Mouse (Mus musculus): ENCODE measurements at regions not wholly inside any gene's neighbourhood (a gene's known extent, or its start where the extent isn't known, plus 50 kb on each side); places are given as distances from the start of the nearest gene placed in this dataset.

DNA sequence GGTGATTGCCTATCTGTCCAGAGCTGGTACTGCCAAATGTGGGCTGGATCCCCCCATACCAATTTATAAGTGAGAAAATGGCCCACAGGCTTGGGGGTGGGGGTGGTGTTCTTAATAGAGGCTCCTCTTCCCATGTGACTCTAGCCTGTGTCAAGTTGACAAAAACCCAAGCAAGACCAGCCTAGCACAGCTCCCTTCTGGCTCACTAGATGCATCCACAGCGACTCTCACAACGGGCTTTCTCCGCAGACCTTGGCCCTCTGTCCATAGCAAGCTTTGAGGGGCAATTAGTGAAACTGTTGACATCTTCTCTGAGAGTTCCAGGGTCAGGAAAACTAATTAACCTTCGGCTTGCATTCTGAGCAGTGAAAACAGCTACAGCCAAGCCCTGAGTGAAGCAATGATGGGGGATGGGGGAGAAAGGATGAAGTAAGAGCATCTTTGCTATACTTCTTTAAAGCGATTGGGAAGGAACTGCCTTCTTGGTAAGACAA, 281.3 kb downstream of the Cdh26 start:
- DNase-seq (ENCODE audit: low spot score in 2 of 2), result no peak

DNA sequence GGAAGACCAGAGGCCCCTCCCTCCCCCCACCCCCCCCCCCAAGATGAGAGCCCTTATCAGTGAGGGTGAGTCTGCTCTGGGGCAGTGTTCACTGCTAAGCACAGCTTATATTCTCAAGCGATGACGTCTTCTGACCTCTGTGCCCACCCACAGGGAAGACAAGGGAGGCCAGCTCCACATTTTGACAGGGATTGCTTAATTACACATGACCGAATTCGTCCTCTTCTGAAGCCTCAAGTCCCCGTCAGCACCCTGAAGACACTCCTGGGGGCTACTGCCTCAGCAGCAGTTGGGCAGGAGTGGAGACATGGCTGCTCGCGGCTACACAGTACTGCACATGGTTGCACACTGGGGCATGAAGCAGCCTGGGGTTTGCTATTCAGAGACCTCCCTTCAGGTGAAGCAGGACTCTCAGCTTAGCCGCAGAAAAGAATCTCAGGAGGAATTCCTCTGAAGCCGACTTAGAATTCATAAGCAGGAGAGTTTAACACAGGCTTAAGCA, 282.1 kb downstream of the Cdh26 start:
- DNase-seq (ENCODE audit: low spot score in 2 of 2), result no peak

DNA sequence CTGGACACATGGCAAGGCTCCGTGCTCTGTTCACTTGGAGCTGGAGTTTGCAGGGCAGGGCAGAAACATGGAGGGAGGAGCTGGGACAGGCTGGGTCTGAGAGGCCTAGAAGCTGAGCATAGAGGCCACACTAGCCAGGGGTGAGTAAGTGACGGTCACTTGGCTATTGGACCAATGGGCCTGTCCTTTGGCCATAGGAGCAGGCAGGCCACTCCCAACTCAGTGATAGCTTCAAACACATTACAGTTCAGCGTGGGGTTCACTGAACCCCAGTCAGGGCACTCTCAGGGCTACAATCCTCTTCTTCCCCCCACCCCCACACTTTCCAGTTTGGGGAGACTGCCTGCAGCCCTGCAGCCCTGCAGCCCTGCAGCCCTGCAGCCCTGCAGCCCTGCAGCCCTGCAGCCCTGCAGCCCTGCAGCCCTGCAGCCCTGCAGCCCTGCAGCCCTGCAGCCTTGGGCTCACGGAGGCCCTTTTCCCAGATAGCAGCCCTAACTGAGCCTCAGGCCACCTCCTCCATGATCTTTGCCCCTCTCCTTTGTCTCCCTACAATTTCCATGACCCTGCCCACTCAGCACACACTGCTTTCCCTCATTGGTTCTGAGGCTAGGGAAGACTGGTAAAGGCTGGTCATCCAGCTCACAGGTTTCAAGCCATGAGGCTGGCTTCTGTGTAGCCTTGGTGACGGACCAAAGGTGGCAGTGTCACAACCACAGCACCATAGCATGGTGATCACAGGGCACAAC, 285.3 kb downstream of the Cdh26 start:
- DNase-seq (ENCODE audit: low spot score in 2 of 2), result no peak

DNA sequence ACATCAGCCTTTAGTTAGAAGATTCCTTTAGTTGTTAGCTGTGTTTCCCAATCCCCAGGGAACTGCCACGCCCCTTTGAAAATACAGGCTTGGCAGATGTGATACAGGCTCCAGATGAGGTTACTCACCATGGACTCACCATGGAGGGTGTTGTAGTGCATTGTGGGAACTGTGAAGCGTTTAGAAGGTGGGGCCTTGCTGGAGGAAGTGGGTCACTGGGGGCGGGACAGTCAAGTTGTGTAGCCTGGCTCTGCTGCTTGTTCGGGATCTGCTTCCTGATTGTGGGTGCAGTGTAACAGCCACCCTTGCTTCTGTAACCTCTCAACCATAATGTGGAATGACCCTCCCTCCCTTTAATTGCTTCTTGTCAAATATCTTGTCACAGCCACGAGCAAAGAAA, 287.7 kb downstream of the Cdh26 start:
- DNase-seq (ENCODE audit: low spot score in 2 of 2), result no peak

DNA sequence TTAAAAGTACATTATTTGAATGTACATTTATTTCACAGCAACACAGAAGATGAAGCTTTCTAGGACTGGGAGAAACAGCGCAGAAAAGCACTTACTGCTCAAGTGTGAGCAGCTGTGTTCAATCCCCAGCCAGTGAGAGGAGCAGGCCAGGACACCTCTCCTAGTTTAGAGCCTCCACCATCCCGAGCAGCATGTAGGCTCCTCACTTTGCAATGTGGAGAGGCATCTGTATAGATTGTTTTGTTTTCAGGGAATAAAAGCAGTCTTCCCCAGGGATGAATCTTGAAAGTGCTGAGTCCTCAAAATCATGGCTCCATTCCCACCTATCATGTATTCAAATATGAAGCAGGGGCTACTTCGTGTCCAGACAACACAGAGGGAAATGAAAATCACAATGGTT, 293.1 kb downstream of the Cdh26 start:
- DNase-seq (ENCODE audit: low spot score in 2 of 2), result no peak

DNA sequence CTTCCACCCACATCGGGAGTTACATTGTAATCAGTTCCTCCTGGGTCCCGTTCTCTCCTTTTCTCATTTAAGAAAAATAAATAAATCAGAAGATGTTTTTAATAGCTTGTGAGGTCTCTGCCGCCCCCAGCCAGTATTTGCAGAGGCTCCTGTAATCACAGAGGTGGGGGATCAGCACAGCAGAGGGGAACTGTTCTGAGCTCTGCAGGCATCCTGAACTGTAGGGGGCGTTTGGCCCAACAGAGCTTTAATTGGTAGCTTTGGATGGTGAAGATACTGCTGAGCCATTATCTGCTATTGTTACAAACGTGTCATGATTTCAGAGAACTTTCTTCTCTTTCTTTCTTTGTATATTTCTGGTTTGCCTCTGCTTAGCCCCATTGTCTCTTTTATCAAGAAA, 293.9 kb downstream of the Cdh26 start:
- DNase-seq (ENCODE audit: low spot score in 2 of 2), result no peak

DNA sequence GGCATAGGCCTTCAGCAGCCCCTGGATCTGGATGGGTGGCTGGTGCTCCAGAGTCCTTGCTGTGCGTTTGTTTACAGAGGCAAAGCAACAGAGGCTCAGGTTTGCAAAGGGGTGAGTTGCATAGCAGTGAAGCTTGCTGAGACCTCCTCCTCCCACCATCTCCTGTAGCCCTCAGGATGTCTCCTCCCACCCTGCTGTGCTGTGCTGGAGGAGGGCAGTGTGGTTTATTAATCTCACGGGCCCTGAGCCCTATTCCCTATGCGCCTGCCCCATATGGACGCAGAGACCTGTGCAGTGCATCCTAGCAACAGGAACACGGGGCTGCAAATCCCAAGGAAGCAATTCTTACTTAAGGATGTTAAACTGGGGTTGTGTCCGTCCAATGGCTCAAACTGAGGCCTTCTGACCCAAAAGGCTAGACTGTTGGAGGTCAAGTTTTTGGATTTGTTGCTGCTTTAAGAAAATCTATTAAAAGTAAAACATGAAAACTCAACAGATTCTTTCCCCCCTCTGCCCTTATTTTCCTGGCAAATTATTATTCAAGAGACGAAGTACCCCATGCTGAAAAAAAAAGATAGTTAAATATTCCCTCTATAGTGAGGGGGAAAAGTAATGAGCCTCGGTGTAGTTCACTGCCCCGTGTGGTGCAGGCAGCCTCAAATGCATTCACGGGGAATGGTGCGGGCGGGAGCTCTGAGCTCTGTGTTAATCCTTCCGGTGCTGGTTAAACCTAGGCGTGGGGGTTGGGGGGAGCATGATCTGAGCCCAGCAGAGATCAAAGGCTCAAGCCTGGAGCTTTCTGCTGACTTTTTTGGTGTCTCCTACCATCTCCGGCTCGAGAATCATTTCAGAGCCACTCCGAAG, 297.8 kb downstream of the Cdh26 start:
- DNase-seq (ENCODE audit: low spot score in 2 of 2), result no peak

DNA sequence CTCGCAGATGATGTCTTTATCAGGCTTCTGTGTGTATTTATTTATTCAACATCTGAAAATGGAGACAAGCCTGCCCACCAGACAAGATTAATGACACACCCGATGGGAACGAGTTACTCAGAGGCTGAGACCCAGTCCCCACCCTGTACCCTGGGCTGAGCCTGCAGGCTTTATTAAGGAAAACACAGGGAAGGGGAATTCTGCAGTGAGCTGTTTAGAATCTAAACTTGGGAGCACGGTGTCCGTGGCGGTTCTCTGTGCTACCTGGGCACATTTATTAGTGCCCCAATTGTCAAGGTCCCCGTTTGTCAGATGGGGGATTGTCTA, 298.4 kb downstream of the Cdh26 start:
- DNase-seq (ENCODE audit: low spot score in 2 of 2), result no peak

DNA sequence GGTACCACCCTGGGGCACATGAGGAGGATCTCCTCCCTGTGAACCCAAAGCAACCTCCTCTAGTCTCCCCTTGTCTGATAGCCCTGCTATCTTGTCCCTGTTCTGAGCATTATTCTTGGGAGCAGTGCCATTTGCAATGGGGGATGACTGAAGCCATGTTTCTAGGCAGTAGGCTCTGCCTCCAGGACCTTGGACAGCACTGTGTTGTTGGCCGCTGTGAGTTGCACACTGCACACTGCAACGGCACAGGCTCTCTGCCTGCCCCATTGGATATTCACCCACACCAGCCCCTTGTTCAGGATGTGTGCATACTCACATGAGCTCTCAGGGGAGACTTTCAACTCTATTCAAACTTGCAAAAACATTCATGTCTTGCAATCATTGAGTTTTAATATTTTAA, 304.8 kb downstream of the Cdh26 start:
- DNase-seq (ENCODE audit: low spot score in 2 of 2), result no peak

DNA sequence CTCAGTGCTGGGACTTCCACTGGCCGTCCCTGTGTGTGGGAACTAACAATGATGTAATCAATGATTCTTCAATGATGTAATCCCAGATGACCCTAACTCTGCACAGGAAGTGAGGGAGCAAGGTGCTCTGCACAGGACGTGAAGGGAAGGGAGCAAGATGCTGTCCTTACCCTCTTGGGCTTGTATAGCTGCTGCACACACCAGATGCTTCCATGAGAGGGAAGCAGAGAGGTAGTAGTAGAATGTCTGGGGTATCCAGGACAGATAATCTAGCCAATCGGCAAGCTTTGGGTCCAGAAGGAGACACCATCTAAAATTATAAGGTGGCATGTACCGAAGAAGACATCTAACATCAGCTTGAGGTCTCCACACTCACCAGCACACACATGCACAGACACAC, 314.3 kb downstream of the Cdh26 start:
- no peak for DNase-seq (ENCODE audit: low spot score in 2 of 2)

DNA sequence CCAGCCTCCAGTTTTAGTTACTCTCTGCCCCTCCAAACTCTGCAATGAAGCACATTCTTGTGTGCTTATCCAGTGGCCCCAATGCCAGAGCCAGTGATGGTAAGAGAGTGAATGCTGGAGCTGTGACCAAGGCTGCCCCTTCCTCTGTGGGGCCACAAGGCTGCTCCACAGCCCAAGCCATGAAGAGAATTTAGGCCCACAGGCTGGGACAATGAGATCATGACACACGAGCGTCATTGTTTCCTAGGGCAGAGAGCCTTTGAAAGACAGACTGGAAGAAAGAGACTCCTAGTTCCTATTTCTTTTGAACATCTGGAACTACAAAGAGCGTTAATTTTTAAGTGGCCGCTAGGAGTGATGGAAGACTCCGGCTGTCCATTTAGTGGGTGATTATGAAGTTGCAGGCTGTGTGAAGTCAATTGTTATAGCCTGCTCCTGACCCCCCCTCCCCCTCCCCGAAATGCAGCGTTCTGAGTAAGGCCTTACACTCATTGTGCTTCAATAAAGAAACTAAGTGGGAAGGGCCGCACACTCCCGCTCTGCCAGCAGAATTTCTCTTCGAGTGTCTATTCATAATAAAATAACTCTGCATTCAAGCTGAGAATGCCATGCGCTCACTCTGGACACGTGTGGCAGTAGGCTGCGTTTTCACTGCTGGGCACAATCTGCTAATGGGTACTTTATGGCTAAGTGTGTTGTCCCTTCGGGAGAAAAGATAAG, 315.1 kb downstream of the Cdh26 start:
- no peak for DNase-seq (ENCODE audit: low spot score in 2 of 2)

DNA sequence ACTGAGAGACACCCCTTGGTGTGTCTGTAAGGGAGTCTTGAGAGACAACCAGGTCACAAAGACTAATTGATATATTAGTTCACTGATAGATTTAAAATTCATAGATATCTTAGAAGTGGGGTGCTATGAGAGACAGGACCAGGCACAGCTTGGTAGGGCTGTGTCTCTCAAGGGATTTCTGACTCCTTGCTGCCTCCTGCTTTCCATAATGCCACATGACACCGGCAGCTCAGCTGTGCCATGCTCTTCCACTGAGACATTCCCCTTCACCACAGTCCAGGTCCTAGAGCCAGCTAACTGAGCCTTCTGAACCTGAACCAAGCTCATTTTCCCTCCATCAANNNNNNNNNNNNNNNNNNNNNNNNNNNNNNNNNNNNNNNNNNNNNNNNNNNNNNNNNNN, 320.9 kb downstream of the Cdh26 start:
- DNase-seq (ENCODE audit: low spot score in 2 of 2), result no peak

DNA sequence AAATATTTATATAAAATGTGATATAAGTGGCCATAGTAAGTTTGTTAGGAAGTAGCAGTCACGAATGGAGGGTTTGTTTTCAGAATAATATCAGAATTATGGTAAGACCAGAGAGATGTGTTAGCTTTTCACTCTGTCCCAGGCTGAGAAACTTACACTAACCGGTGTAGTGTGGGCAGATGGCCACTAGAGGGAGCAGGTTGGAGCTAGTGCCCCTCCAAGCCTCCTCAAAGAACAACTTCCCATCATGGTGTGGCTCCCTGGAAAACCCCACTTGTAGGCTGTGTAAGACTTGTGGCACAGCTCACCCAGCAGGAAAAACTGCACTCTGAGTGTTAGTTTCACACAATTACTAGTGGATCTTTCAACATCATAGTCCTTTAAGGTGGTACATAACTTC, 328.0 kb downstream of the Cdh26 start:
- peak in 1 of 2 experiments; percentile 71 for DNase-seq (ENCODE audit: low spot score in 2 of 2)

DNA sequence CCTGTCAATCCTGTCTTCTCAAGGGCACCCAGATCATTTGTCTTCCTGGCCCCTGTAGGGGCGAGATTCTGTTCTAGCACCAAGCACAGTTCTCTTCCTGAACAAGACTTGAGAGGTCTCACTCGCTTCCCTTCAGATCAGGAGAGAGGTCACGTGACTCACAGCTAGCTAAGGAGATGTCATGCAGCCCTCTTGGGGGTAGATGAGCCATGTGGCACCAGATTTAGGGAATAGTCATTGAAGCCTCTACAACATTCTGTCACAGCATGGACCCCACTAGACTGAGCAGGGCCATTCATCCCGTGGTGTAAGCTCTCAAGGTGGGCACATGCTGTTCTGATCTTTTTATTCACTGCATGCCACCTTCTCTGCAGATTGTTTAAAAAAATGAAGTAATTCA, 338.2 kb downstream of the Cdh26 start:
- no peak for DNase-seq (ENCODE audit: low spot score in 2 of 2)

DNA sequence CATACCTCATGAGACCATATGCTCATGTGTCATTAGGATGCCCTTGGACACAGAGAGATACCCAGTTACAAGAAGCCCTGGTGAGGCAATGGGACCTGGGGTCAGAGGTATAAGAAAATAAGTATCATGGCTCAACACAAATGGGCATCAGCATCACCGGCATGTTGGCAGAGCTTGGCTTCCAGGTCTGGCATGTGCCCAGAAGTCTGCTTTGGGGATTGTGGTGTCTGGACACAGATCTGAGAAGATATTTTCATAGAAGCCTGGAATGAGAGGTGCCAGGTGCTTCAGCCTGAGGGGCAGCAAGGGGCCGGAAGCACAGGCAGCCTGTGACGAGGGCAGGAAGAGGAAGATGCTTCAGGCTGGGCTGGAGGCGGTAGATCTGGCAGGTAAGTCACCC, 338.7 kb downstream of the Cdh26 start:
- DNase-seq (ENCODE audit: low spot score in 2 of 2), result no peak

DNA sequence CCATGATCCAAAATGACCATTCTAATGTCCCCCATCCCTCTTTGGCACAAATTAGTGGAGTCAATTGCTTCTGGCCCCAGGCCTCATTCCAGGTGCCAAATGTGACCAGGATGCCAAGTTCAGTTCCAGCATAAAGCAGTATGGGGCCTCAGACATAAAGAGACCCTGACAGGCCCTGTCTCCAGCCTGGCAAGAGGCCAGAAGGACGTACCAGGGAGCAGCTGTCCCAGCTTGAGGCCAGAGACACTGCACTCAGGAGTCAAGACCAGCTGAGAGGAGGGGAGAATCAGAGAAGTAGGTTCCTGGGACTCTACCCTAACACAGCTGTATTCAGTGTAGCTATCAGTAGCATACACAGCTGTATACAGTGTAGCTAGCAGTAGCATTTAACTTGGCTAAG, 341.1 kb downstream of the Cdh26 start:
- peak in 1 of 2 experiments; percentile 58 for DNase-seq (ENCODE audit: low spot score in 2 of 2)

DNA sequence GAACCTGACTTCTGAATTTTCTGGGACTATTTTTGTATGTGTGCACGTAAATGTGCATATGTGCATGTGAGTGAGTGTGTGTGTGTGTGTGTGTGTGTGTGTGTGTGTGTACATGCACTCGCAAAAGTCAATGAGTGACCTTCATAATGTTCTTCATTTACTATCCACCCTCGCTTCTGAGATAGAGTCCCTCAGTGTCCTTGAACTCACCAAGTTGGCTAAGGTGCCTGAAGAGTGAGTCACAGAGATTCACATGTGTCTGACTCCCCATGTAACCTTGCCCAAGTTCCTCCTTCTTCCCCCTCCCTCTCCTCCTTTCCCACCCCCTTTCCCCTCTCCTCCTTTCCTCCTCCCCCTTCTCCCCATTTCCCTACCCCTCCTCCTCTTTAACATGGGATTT, 341.6 kb downstream of the Cdh26 start:
- DNase-seq (ENCODE audit: low spot score in 2 of 2), result no peak

DNA sequence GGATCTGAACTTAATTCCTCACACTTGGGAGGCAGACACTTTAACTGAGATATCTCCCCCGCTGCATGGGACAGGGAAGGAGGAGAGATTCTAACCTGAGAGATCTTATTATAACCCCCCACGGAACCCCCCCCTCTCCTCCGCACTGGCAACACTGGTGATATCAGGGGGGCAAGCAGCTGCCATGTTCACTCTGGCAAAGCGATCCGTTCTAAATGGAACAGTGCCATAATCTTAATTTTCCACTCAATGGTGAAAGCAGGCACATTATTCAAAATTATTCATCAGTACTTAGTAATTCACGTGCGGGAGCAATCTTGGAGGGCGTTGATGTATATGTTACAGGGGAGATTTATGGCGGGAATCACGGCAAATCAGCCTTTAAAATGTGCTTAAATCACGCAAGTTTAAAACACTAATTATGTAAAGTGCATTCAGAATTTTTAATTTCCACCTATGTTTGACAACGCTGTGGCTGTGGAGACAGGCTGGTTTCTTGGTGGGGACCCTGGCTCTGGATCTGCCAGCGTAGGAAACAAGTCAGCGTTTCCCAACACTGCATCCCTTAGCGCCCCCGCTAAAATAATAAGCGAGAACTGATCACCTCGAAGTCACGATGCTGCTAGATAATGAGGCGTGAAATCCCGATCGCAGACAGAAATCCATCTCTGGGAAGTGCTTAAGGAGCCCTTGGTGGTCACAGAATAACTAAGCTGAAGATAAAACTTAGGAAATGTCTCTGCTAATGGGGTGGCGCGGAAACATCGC, 354.7 kb downstream of the Cdh26 start:
- peak in 1 of 2 experiments; percentile 47 for DNase-seq (ENCODE audit: low spot score in 2 of 2)

DNA sequence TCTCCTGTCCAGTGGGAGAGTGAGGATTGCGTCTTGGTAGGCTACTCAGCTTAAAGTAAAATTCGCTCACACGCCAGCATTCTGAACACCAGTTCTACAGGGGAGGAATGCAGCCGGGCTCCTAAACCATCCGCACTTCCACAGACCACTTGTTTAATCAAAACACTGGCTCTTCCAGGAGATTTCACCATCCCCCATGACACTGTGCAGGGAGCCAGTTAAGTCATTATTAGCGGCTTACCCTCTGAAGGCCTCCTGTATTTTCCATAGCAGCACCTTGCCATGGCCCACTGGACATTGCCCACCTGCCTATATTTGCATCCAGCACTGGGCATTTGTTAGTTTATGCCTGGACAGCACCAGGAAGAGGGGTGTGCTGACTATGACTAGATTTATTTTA, 355.5 kb downstream of the Cdh26 start:
- peak in 1 of 2 experiments; percentile 48 for DNase-seq (ENCODE audit: low spot score in 2 of 2)

DNA sequence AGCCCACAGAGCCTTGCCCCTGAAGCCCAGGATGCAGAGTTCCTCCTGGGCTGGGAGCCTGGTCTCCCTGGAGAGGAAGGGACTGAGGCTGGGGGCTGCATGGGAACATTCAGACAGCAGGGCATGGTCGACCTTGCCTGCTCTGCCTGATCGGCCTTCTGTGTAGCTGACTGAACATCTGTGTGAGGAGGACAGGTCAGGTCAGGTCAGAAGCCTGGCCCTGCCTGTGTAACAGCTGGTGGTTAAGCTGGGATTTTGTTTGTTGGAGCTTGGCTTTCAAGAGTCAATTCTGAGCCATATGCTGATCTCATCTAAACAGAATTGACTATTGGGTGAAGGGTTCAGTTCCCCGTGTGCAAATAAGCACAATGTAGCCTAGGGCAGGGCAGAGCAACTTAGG, 365.5 kb downstream of the Cdh26 start:
- DNase-seq (ENCODE audit: low spot score in 2 of 2), result peak in 1 of 2 experiments; percentile 44

DNA sequence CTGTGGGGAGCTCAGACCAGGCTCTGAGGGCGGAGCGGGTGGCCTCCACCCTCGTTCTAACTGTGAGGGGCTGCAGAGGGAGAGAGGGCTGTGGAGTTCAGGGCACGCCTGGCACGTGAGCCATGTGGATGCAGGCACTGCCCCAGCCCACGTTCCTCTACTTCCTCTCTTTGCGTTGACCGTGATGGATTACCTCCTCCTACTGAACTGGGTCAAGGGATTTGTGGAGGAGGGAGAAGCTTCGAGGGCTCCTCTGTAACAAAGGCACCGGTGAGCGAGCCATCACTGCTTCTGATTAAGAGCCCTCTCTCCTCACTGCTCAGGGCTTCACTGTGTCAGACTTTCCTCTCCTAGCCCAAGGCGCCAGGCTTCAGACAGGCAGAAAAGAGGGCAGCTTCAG, 371.1 kb downstream of the Cdh26 start:
- peak in 1 of 2 experiments; percentile 52 for DNase-seq (ENCODE audit: low spot score in 2 of 2)

DNA sequence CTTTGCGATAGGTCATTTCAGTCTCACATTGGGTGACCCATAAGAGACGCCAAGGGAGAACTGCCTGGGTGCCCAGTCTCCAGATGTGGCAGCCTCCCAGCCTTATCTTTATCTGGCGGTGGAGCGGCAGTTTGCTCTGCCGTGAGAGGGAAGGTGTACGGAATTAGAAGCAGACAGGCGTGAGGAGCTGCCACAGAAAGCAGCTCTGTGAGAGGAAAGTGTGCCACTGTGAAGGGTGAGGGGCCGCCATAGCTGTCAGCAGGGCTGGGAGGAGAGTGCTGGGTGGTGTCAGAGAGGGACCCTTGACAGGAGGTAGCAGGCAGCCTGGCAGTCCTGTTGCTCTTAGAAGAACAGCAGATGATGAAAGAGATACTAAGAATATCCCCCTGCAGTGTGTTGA, 375.0 kb downstream of the Cdh26 start:
- no peak for DNase-seq (ENCODE audit: low spot score in 2 of 2)

All from urinary bladder, postnatal 4 days (tissue).